Mouse (Mus musculus) liver, embryonic 14.5 days (tissue): Measurements from ENCODE around the gene Lrfn4.

Experiments used
- CTCF ChIP-seq: IDR thresholded peaks from 2 replicates; pipeline ENCODE4 v1.5.1; 2016; ENCODE audit warnings: antibody characterized with exemption, low read depth, control low read depth
- EP300 ChIP-seq: IDR thresholded peaks from 2 replicates; pipeline ENCODE4 v1.6.1; 2016; ENCODE audit warnings: antibody characterized with exemption, low read depth

DNA sequence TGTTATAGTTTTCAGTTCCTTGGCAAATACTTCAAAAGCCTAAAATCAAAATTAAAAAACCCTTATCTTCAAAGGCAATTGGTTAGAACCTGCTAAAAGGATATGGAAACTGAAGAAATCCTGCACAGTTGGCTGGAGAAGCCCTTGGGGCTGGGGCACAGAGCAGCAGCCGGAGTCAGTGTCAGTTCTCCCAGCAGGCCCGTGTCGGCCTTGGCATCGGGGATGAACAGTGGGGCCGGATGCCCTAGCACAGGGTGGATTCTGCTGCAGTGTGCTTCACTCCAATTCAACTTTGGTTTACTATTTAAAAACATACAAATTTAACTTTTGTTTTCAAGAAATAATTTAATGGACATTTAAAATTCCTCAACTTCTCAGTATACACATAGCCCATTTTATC is 42.7 kb upstream of the Lrfn4 start:
- TF ChIP-seq CTCF (no peak), EP300 (no peak)
